Mouse (Mus musculus) lung, postnatal 0 days (tissue): ENCODE data around the gene Rbm42.

Experiments used
- CTCF ChIP-seq: IDR thresholded peaks from 2 replicates; pipeline ENCODE4 v1.5.1; 2016; ENCODE audit warnings: antibody characterized with exemption, mild to moderate bottlenecking
- EP300 ChIP-seq: IDR thresholded peaks from 2 replicates; pipeline ENCODE4 v1.6.1; 2016; ENCODE audit warnings: antibody characterized with exemption, mild to moderate bottlenecking, control low read depth

- no peak for TF ChIP-seq CTCF
- no peak for TF ChIP-seq EP300
These were observed 56.3 kb downstream of the Rbm42 start for GRCm38 (mm10) chr7:30593579-30594509.
